Mouse (Mus musculus) thymus, adult 2 months (tissue): ENCODE measurements around the gene Csk.

Experiments used
- CTCF ChIP-seq: fragments of 200-500 bp; IDR thresholded peaks from 2 replicates; pipeline ENCODE4 v1.5.1; 2012; ENCODE audit warnings: mild to moderate bottlenecking, control low read depth, low read length, moderate library complexity, borderline replicate concordance; ENCODE audit not compliant: control insufficient read depth, poor library complexity, insufficient read depth; ENCODE audit errors: extremely low read depth
- POLR2A ChIP-seq: fragments of 200-500 bp; IDR thresholded peaks from 2 replicates; pipeline ENCODE4 v1.6.1; 2012; ENCODE audit warnings: mild to moderate bottlenecking, low read length, control low read depth, moderate library complexity; ENCODE audit not compliant: control insufficient read depth, poor library complexity, insufficient read depth; ENCODE audit errors: extremely low read depth

GRCm38 (mm10) chr9:57646551-57647103 lies 6.8 kb downstream of the Csk start:
- TF ChIP-seq CTCF = no peak
- no peak for TF ChIP-seq POLR2A
